Mouse (Mus musculus) forebrain, embryonic 15.5 days (tissue): ENCODE measurements around the gene Drosha. TPM values are rescaled to one million over a fixed set of nuclear protein-coding genes. Genes with fewer than 3 reads are reported as not detected.

Experiments
- ATAC-seq: fragments of 200-750 bp; cut with Nextera tagmentation; replicated peaks from 2 replicates; pipeline ENCODE4 v1.8.0; 2017; ENCODE audit warnings: mild to moderate bottlenecking, moderate TSS enrichment, moderate library complexity
- H3K27ac ChIP-seq: fragments of 300-500 bp; sonication (generic); replicated peaks from 2 replicates; pipeline ENCODE4 v1.5.1; 2015; ENCODE audit warnings: mild to moderate bottlenecking, inconsistent platforms
- H3K27me3 ChIP-seq: fragments of 300-500 bp; sonication (generic); 2 replicates; pipeline ENCODE4 v1.6.1; 2015; ENCODE audit warnings: inconsistent platforms
- H3K36me3 ChIP-seq: fragments of 300-500 bp; sonication (generic); 2 replicates; pipeline ENCODE4 v1.6.1; 2015; ENCODE audit warnings: mild to moderate bottlenecking, inconsistent platforms
- H3K4me1 ChIP-seq: fragments of 300-500 bp; sonication (generic); 2 replicates; pipeline ENCODE4 v1.6.1; 2015; ENCODE audit warnings: inconsistent platforms
- H3K4me2 ChIP-seq: fragments of 300-500 bp; sonication (generic); replicated peaks from 2 replicates; pipeline ENCODE4 v1.6.1; 2015; ENCODE audit warnings: mild to moderate bottlenecking, inconsistent platforms
- H3K4me3 ChIP-seq: fragments of 300-500 bp; sonication (generic); 2 replicates; pipeline ENCODE4 v1.5.1; 2015; ENCODE audit warnings: mild to moderate bottlenecking, inconsistent platforms
- H3K9ac ChIP-seq: fragments of 300-500 bp; sonication (generic); replicated peaks from 2 replicates; pipeline ENCODE4 v1.6.1; 2015; ENCODE audit warnings: mild to moderate bottlenecking, inconsistent platforms
- H3K9me3 ChIP-seq: fragments of 300-500 bp; sonication (generic); 2 replicates; pipeline ENCODE4 v1.6.1; 2016; ENCODE audit warnings: inconsistent platforms
- WGBS: fragments of 180-500 bp; shearing (Covaris S2); methylation state at CpG from one replicate; pipeline ENCODE4 v1.1.7; 2015; ENCODE audit warnings: mixed read lengths; 5-methylcytosine and 5-hydroxymethylcytosine counted together
- polyA plus RNA-seq: library from polyadenylated mRNA; unstranded; fragments of >200 nt; fragmentation: Nextera tagmentation; extraction: Ambion mirVana; gene quantifications from 2 replicates; pipeline ENCODE4 v1.2.1, GENCODE M21; 2015

Gene Drosha
- polyA plus RNA-seq, 1 experiment from 2014 or later: 54.7 TPM

- Histone ChIP-seq H3K4me3 (no peak overlapping the region), H3K27ac (no peak overlapping the region), H3K4me2 (no peak overlapping the region), H3K36me3 (peaks cover 79% of the 10 kb centered on the region), H3K27me3 (no peaks in the 10 kb centered on the region), H3K9ac (no peak overlapping the region), H3K4me1 (peaks cover 3% of the 10 kb centered on the region; the same call in 1 of the 2 replicates), H3K9me3 (no peaks in the 10 kb centered on the region)
- 96% methylated on average over 11 of the region's 11 CpGs for WGBS
- ATAC-seq: no peak
Measured at GRCm38 (mm10) chr15:12840737-12841136, 16.1 kb downstream of the Drosha start.

- Histone ChIP-seq H3K9ac (no peak overlapping the region), H3K9me3 (no peaks in the 10 kb centered on the region), H3K4me2 (no peak overlapping the region), H3K4me1 (no peaks in the 10 kb centered on the region), H3K27me3 (no peaks in the 10 kb centered on the region), H3K4me3 (no peak overlapping the region), H3K36me3 (peaks cover 81% of the 10 kb centered on the region), H3K27ac (no peak overlapping the region)
- ATAC-seq: no peak
- whole genome bisulfite sequencing: 83% methylated on average over 7 of the region's 7 CpGs
Measured at GRCm38 (mm10) chr15:12842833-12843232, 18.2 kb downstream of the Drosha start.

- H3K9me3 ChIP-seq: no peaks in the 10 kb centered on the region
- H3K27me3 ChIP-seq: no peaks in the 10 kb centered on the region
- H3K9ac ChIP-seq: no peak overlapping the region
- no peaks in the 10 kb centered on the region for H3K4me1 ChIP-seq
- no peak for ATAC-seq
- WGBS: 87% methylated on average over 11 of the region's 11 CpGs
- no peak overlapping the region for H3K4me2 ChIP-seq
- peaks cover 91% of the 10 kb centered on the region for H3K36me3 ChIP-seq
- no peak overlapping the region for H3K27ac ChIP-seq
- H3K4me3 ChIP-seq: no peak overlapping the region
Measured at GRCm38 (mm10) chr15:12848196-12848975, 23.8 kb downstream of the Drosha start.

GRCm38 (mm10) chr15:12849373-12849772, 24.8 kb downstream of the Drosha start:
- Histone ChIP-seq H3K4me2 (no peak overlapping the region), H3K4me3 (no peak overlapping the region), H3K9me3 (no peaks in the 10 kb centered on the region), H3K36me3 (peaks cover 89% of the 10 kb centered on the region), H3K27me3 (no peaks in the 10 kb centered on the region), H3K9ac (no peak overlapping the region), H3K4me1 (no peaks in the 10 kb centered on the region), H3K27ac (no peak overlapping the region)
- no peak for ATAC-seq
- WGBS: 89% methylated on average over 4 of the region's 4 CpGs

GRCm38 (mm10) chr15:12853471-12853870, 28.9 kb downstream of the Drosha start:
- no peak for ATAC-seq
- Histone ChIP-seq H3K4me2 (no peak overlapping the region), H3K36me3 (peaks cover 87% of the 10 kb centered on the region), H3K27me3 (no peaks in the 10 kb centered on the region), H3K9me3 (no peaks in the 10 kb centered on the region), H3K27ac (no peak overlapping the region), H3K4me3 (no peak overlapping the region), H3K9ac (no peak overlapping the region), H3K4me1 (no peaks in the 10 kb centered on the region)
- WGBS: 87% methylated on average over 8 of the region's 8 CpGs

GRCm38 (mm10) chr15:12856780-12857179, 32.2 kb downstream of the Drosha start:
- Histone ChIP-seq H3K4me1 (no peaks in the 10 kb centered on the region), H3K9me3 (no peaks in the 10 kb centered on the region), H3K9ac (no peak overlapping the region), H3K4me2 (no peak overlapping the region), H3K36me3 (peaks cover 89% of the 10 kb centered on the region), H3K27ac (no peak overlapping the region), H3K4me3 (no peak overlapping the region), H3K27me3 (no peaks in the 10 kb centered on the region)
- WGBS: 99% methylated on average over 6 of the region's 6 CpGs
- ATAC-seq: no peak

- no peak overlapping the region for H3K4me3 ChIP-seq
- H3K4me1 ChIP-seq: no peaks in the 10 kb centered on the region
- no peak overlapping the region for H3K27ac ChIP-seq
- no peak overlapping the region for H3K4me2 ChIP-seq
- peaks cover 88% of the 10 kb centered on the region for H3K36me3 ChIP-seq
- H3K27me3 ChIP-seq: no peaks in the 10 kb centered on the region
- H3K9me3 ChIP-seq: no peaks in the 10 kb centered on the region
- WGBS: 93% methylated on average over 12 of the region's 12 CpGs
- ATAC-seq: no peak
- H3K9ac ChIP-seq: no peak overlapping the region
Measured at GRCm38 (mm10) chr15:12857840-12858516, 33.4 kb downstream of the Drosha start.

- ATAC-seq: no peak
- Histone ChIP-seq H3K36me3 (peaks cover 86% of the 10 kb centered on the region), H3K4me1 (no peaks in the 10 kb centered on the region), H3K4me3 (no peak overlapping the region), H3K9ac (no peak overlapping the region), H3K27ac (no peak overlapping the region), H3K4me2 (no peak overlapping the region), H3K9me3 (no peaks in the 10 kb centered on the region), H3K27me3 (no peaks in the 10 kb centered on the region)
- 98% methylated on average over 3 of the region's 3 CpGs for WGBS
Measured at GRCm38 (mm10) chr15:12858645-12859044, 34.0 kb downstream of the Drosha start.

GRCm38 (mm10) chr15:12862061-12862460, 37.4 kb downstream of the Drosha start:
- peaks cover 76% of the 10 kb centered on the region for H3K36me3 ChIP-seq
- H3K4me2 ChIP-seq: no peak overlapping the region
- no peak overlapping the region for H3K27ac ChIP-seq
- H3K4me1 ChIP-seq: no peaks in the 10 kb centered on the region
- no peaks in the 10 kb centered on the region for H3K27me3 ChIP-seq
- 95% methylated on average over 3 of the region's 3 CpGs for WGBS
- H3K4me3 ChIP-seq: no peak overlapping the region
- H3K9me3 ChIP-seq: no peaks in the 10 kb centered on the region
- no peak overlapping the region for H3K9ac ChIP-seq
- ATAC-seq: no peak

GRCm38 (mm10) chr15:12863669-12864068, 39.1 kb downstream of the Drosha start:
- H3K4me2 ChIP-seq: no peak overlapping the region
- no peaks in the 10 kb centered on the region for H3K27me3 ChIP-seq
- H3K36me3 ChIP-seq: peaks cover 71% of the 10 kb centered on the region
- no peaks in the 10 kb centered on the region for H3K4me1 ChIP-seq
- no peak overlapping the region for H3K9ac ChIP-seq
- WGBS: 61% methylated on average over 1 of the region's 1 CpGs
- no peaks in the 10 kb centered on the region for H3K9me3 ChIP-seq
- H3K4me3 ChIP-seq: no peak overlapping the region
- ATAC-seq: no peak
- no peak overlapping the region for H3K27ac ChIP-seq

GRCm38 (mm10) chr15:12865595-12866314, 41.1 kb downstream of the Drosha start:
- WGBS: 88% methylated on average over 7 of the region's 7 CpGs
- H3K27me3 ChIP-seq: no peaks in the 10 kb centered on the region
- H3K36me3 ChIP-seq: peaks cover 58% of the 10 kb centered on the region
- H3K9me3 ChIP-seq: no peaks in the 10 kb centered on the region
- no peak for ATAC-seq
- H3K27ac ChIP-seq: no peak overlapping the region
- H3K4me2 ChIP-seq: no peak overlapping the region
- H3K4me3 ChIP-seq: no peak overlapping the region
- H3K4me1 ChIP-seq: no peaks in the 10 kb centered on the region
- no peak overlapping the region for H3K9ac ChIP-seq

GRCm38 (mm10) chr15:12867269-12867668, 42.7 kb downstream of the Drosha start:
- Histone ChIP-seq H3K4me1 (no peaks in the 10 kb centered on the region), H3K4me2 (no peak overlapping the region), H3K36me3 (peaks cover 52% of the 10 kb centered on the region), H3K27ac (no peak overlapping the region), H3K27me3 (no peaks in the 10 kb centered on the region), H3K4me3 (no peak overlapping the region), H3K9me3 (no peaks in the 10 kb centered on the region), H3K9ac (no peak overlapping the region)
- WGBS: 71% methylated on average over 8 of the region's 8 CpGs
- no peak for ATAC-seq
